Mouse (Mus musculus): Measurements from ENCODE around the gene Zfp334. TPM values are rescaled to one million over a fixed set of nuclear protein-coding genes. Genes with fewer than 3 reads are reported as not detected.
A peak's percentile ranks its signal among the peaks of the same experiment; 100 is the strongest.

The Zfp334 gene
- polyA plus RNA-seq, 1 experiment from 2014 or later: 23.6 TPM

DNA sequence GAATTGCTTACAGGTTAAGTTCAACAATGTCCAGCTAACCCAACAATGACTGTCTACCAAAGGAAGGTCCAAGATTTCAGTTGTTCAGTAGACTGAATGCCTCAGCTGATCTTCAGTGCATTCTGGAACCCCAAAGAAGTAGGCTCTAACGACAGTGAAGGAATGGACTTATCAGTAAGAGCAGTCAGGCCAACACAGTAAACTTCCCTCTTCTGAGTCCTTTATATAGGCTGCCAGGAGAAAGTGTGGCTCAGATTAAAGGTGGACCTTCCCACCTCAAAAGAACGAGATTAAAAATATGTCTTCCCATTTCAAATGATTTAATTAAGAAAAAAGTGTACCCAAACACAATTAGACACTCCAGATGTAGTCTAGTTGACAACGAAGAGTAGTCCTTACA is 17.7 kb downstream of the Zfp334 start:
- Histone ChIP-seq H3K4me3 (no peak overlapping the region), H3K27ac (replicated peaks) (no peak overlapping the region), H3K4me2 (replicated peaks) (no peak overlapping the region), H3K36me3 (peaks cover 12% of the 10 kb centered on the region), H3K27me3 (peaks cover 4% of the 10 kb centered on the region), H3K4me1 (peaks cover 23% of the 10 kb centered on the region), H3K9me3 (no peaks in the 10 kb centered on the region), H3K9ac (replicated peaks) (no peak overlapping the region)
- 88% methylated on average over 3 of the region's 3 CpGs for WGBS
- ATAC-seq (ENCODE audit: low FRiP score, low read depth): no peak

- Histone ChIP-seq H3K4me3 (peak within 1 kb of the TSS; percentile 59), H3K27ac (replicated peaks) (peak within 1 kb of the TSS; percentile 87), H3K4me1 (peaks cover 29% of the 10 kb centered on the region), H3K4me2 (replicated peaks) (peak within 1 kb of the TSS; percentile 82), H3K9me3 (no peaks in the 10 kb centered on the region), H3K9ac (replicated peaks) (peak within 1 kb of the TSS; percentile 85), H3K27me3 (peaks cover 7% of the 10 kb centered on the region), H3K36me3 (no peaks in the 10 kb centered on the region)
- ATAC-seq (ENCODE audit: low FRiP score, low read depth): peak; percentile 59
- under 1% methylated on average over 27 of the region's 27 CpGs for WGBS
These were observed 19.6 kb downstream of the Zfp334 start, which contains the start of gene Zfp663 for GRCm38 (mm10) chr2:165368496-165368895. Gene Zfp663, minus strand, starts transcription at chr2:165368729.

DNA sequence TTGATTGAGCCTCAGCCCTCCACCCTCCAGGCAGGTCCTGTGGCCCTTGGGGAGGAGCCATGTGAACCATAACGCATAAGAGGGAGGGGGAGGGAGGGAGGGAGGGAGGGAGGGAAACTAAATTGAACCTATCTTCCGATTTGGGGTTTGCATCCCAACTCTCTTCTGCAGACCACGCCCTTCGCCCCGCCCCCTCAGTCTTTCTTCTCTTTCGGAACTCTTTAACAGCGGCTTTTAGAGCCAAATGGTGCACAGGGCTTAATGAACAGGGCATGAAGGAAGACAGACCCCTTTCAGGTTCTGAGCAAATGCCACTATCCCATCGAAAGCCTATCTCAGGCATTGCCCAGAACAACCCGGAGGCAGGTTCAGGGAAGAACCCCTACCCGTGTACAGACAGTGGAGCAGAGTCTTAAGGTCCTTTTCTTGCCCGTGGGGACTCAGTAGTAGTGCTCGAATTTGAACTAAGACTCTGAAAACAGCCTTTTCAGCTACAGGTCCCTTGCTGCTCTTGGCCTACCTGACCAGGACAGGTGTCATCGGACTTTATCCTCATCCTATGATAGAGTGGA is 20.1 kb downstream of the Zfp334 start:
- Histone ChIP-seq H3K4me1 (peaks cover 29% of the 10 kb centered on the region), H3K9me3 (no peaks in the 10 kb centered on the region), H3K4me3 (peak overlapping the region; percentile 59), H3K27me3 (peaks cover 11% of the 10 kb centered on the region), H3K9ac (replicated peaks) (peak overlapping the region; percentile 85), H3K4me2 (replicated peaks) (peak overlapping the region; percentile 82), H3K36me3 (no peaks in the 10 kb centered on the region; the same call in 1 of the 2 replicates), H3K27ac (replicated peaks) (peak overlapping the region; percentile 87)
- under 1% methylated on average over 13 of the region's 13 CpGs for WGBS
- ATAC-seq (ENCODE audit: low FRiP score, low read depth): peak; percentile 17; the same call in 1 of the 2 replicates

DNA sequence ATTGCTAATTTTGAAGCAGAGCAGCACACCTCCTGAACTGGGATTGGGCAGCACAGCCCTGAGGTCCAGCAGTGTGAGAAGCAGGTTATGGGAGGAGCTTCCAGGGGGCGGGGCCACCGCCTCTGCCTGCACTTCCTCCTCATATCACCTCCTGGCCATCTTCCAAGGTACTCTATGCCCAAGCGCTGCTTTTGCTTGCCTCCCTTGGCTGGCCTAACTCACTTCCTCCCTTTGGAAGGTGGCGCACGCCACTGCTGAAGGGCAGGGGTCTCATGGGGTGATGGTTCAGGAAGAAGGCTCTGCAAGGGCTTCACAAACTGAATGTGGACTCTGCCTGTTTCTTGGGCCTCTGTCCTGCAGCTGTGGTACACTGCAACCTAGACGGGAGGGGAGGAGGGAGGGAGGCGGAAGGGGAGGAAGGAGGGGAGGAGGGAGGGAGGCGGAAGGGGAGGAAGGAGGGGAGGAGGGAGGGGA is 21.0 kb downstream of the Zfp334 start:
- Histone ChIP-seq H3K27ac (replicated peaks) (no peak overlapping the region), H3K4me3 (peak overlapping the region; percentile 59), H3K4me2 (replicated peaks) (peak overlapping the region; percentile 82), H3K4me1 (peaks cover 29% of the 10 kb centered on the region), H3K36me3 (no peaks in the 10 kb centered on the region; the same call in 1 of the 2 replicates), H3K27me3 (peaks cover 18% of the 10 kb centered on the region), H3K9me3 (no peaks in the 10 kb centered on the region), H3K9ac (replicated peaks) (peak overlapping the region; percentile 85; the same call in 1 of the 2 replicates)
- ATAC-seq (ENCODE audit: low FRiP score, low read depth): no peak
- 12% methylated on average over 5 of the region's 8 CpGs for WGBS

DNA sequence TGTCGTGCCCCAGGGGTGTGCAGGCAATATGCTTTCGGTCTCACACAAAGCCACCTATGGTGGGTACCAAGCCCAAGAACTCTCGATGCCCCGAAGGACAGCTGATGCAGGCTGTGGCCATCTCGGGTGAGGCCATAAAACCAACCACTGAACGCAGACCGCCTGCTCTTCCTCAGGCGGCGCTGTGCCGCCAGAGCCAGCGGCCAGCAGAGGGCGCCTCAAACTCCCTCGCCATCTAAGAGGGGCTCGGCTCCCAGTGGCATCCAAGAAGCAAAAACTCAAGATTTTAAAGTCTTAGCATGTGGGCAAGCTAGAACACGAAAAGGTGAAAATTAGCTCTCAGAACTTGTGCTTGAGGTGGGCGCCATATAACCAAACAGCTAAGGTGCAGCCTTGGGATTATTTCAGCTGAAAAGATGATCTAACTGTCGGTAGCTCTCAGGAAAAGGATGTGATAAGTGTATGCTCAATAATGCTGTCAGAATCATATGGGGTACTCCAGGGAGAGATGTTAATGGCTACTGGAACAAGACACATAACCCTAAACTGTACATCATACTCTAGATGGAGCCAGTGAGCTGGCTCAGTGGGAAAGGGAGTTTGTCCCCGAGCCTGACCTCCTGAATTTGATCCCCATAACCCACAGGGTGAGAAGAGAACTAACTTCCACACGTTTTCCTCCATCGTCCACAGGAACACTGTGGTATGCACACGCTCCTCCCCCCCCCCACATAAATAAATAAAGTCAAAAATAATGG is 23.5 kb downstream of the Zfp334 start:
- no peaks in the 10 kb centered on the region for H3K9me3 ChIP-seq
- no peak overlapping the region for H3K27ac ChIP-seq (replicated peaks)
- no peak for ATAC-seq (ENCODE audit: low FRiP score, low read depth)
- no peak overlapping the region for H3K9ac ChIP-seq (replicated peaks)
- H3K4me2 ChIP-seq (replicated peaks): no peak overlapping the region; the same call in 1 of the 2 replicates
- H3K4me3 ChIP-seq: no peak overlapping the region
- peaks cover 29% of the 10 kb centered on the region for H3K4me1 ChIP-seq
- peaks cover 18% of the 10 kb centered on the region for H3K27me3 ChIP-seq
- peaks cover 4% of the 10 kb centered on the region; the same call in 1 of the 2 replicates for H3K36me3 ChIP-seq
- 16% methylated on average over 21 of the region's 21 CpGs for whole genome bisulfite sequencing

GRCm38 (mm10) chr2:165363282-165363681 is 24.8 kb downstream of the Zfp334 start:
- Histone ChIP-seq H3K9ac (replicated peaks) (no peak overlapping the region), H3K4me3 (no peak overlapping the region), H3K4me1 (peaks cover 21% of the 10 kb centered on the region), H3K27ac (replicated peaks) (no peak overlapping the region), H3K9me3 (no peaks in the 10 kb centered on the region), H3K27me3 (peaks cover 18% of the 10 kb centered on the region), H3K36me3 (peaks cover 4% of the 10 kb centered on the region; the same call in 1 of the 2 replicates), H3K4me2 (replicated peaks) (no peak overlapping the region)
- ATAC-seq (ENCODE audit: low FRiP score, low read depth): no peak
- 85% methylated on average over 6 of the region's 6 CpGs for WGBS

DNA sequence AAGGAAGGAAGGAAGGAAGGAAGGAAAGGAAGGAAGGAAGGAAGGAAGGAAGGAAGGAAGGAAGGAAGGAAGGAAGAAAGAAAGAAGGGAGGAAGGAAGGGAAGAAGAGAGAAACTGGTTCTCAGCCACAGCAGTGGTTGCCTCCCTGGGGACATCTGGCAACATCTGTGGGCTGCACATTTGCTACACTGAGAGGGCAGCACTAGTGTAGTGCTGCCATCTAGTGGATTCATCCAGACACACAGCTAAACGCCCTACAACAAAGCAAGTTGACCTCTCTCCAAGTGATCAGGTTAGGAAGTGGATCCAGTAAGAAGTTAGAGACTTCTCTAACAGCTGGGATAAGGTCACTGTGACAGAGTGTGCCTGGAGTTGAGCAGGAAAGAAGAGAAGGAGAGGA is 27.2 kb downstream of the Zfp334 start:
- Histone ChIP-seq H3K4me2 (replicated peaks) (no peak overlapping the region), H3K36me3 (peaks cover 4% of the 10 kb centered on the region; the same call in 1 of the 2 replicates), H3K9ac (replicated peaks) (no peak overlapping the region), H3K4me3 (no peak overlapping the region), H3K27ac (replicated peaks) (no peak overlapping the region), H3K27me3 (peaks cover 18% of the 10 kb centered on the region), H3K9me3 (no peaks in the 10 kb centered on the region), H3K4me1 (peaks cover 6% of the 10 kb centered on the region; the same call in 1 of the 2 replicates)
- ATAC-seq (ENCODE audit: low FRiP score, low read depth): no peak
- 0% methylated on average over 1 of the region's 1 CpGs for WGBS

DNA sequence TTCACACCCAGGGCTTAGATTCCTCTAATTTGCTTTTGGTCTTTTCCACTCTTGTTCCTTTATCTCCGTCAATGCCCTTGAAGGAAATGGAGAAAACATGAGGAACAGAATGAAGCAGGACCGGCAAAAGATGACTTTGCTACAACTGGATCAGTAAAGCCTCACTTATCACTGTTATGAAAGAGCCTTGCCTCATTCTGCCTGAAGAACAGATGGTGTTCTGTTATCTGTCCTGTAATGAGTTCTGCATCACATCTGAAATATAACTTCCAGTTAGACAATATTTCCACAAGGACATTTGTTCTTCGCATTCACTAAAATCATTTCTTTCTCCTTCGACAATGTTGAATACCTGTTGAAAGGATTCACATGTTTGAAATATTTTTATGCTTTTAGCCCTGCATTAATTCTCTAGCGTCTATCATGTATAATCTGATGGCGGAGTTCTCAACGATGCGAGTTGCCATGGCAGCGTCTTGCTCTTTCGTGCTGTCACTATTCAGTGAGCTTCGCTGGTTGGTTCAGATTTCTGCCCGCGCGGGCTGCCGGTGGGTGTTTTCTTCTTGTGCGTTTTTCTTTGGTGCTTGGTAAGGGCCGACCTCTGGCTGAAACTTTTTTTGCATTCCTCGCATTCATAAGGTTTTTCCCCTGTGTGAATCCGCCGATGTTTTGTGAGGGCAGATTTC is 36.1 kb downstream of the Zfp334 start:
- Histone ChIP-seq H3K27me3 (peaks cover 5% of the 10 kb centered on the region; the same call in 1 of the 2 replicates), H3K9me3 (peaks cover 30% of the 10 kb centered on the region), H3K4me2 (replicated peaks) (no peak overlapping the region), H3K36me3 (peaks cover 32% of the 10 kb centered on the region), H3K9ac (replicated peaks) (no peak overlapping the region), H3K27ac (replicated peaks) (no peak overlapping the region), H3K4me3 (no peak overlapping the region), H3K4me1 (no peaks in the 10 kb centered on the region)
- ATAC-seq (ENCODE audit: low FRiP score, low read depth): no peak
- 89% methylated on average over 20 of the region's 20 CpGs for WGBS

GRCm38 (mm10) chr2:165349466-165349865 is 38.6 kb downstream of the Zfp334 start:
- Histone ChIP-seq H3K27ac (replicated peaks) (no peak overlapping the region), H3K27me3 (peaks cover 5% of the 10 kb centered on the region), H3K9ac (replicated peaks) (no peak overlapping the region), H3K4me1 (no peaks in the 10 kb centered on the region), H3K9me3 (peaks cover 30% of the 10 kb centered on the region), H3K4me3 (no peak overlapping the region), H3K4me2 (replicated peaks) (no peak overlapping the region), H3K36me3 (peaks cover 31% of the 10 kb centered on the region)
- WGBS: 31% methylated on average over 8 of the region's 8 CpGs
- ATAC-seq (ENCODE audit: low FRiP score, low read depth): 0 out of 2 replicates have a peak, but pooled peaks have one; percentile 41

- no peak overlapping the region for H3K4me3 ChIP-seq
- H3K36me3 ChIP-seq: no peaks in the 10 kb centered on the region
- no peak for ATAC-seq (ENCODE audit: low FRiP score, low read depth)
- H3K27ac ChIP-seq (replicated peaks): no peak overlapping the region
- H3K4me2 ChIP-seq (replicated peaks): no peak overlapping the region
- 93% methylated on average over 5 of the region's 5 CpGs for WGBS
- no peaks in the 10 kb centered on the region for H3K4me1 ChIP-seq
- H3K9me3 ChIP-seq: no peaks in the 10 kb centered on the region
- peaks cover 6% of the 10 kb centered on the region for H3K27me3 ChIP-seq
- H3K9ac ChIP-seq (replicated peaks): no peak overlapping the region
These were observed 41.9 kb downstream of the Zfp334 start for GRCm38 (mm10) chr2:165346180-165346579.

DNA sequence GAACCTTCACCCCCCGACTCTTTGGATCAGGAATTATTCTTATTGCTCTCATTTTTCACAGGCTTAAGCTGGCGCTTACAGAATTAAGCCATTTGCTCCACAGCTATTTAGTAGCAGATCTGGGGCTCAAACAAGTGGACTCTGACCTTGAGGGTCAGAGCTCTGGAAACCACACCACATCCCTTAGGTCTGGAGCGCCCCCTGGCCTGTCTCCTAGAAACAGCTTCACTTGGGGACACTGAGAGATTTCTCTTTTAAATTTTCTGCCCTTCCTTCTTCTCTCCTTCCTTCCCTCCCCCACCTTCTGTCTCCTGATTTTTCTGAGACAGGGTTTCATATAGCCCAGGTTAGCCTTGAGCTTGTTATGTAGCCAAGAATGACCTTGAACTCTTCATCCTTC is 50.9 kb downstream of the Zfp334 start:
- 7% methylated on average over 3 of the region's 3 CpGs for WGBS
- Histone ChIP-seq H3K27ac (replicated peaks) (no peak overlapping the region), H3K4me3 (no peak overlapping the region), H3K4me1 (peaks cover 8% of the 10 kb centered on the region), H3K9ac (replicated peaks) (no peak overlapping the region), H3K27me3 (peaks cover 57% of the 10 kb centered on the region), H3K36me3 (no peaks in the 10 kb centered on the region), H3K4me2 (replicated peaks) (no peak overlapping the region), H3K9me3 (no peaks in the 10 kb centered on the region)
- no peak for ATAC-seq (ENCODE audit: low FRiP score, low read depth)
